Mouse (Mus musculus) brain, adult 2 months (tissue): ENCODE results near the gene C9.

ENCODE experiments used
- DNase-seq: peaks from one replicate; pipeline ENCODE4 v3.0.0; 2011; ENCODE audit warnings: low read depth, low spot score

Gene C9

DNA sequence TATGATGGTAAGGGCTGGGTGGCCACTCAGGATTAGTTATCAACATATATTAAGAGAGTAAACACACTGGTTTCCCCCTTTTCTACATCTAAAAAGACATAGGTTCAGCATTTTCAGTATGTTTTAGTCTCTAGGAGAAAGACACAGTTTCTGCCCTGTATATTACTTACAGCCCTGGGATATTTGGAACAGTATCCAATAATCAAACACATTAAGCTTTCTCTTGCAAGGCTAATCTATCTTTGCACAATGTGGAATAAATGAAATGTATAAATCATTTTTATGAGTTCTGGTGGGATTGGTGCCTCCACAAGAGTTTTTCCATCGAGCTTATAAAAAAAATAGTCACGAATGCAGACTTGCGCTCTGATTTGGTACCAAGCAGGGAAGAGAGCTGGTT, 24.3 kb downstream of the C9 start:
- no peak for DNase-seq

DNA sequence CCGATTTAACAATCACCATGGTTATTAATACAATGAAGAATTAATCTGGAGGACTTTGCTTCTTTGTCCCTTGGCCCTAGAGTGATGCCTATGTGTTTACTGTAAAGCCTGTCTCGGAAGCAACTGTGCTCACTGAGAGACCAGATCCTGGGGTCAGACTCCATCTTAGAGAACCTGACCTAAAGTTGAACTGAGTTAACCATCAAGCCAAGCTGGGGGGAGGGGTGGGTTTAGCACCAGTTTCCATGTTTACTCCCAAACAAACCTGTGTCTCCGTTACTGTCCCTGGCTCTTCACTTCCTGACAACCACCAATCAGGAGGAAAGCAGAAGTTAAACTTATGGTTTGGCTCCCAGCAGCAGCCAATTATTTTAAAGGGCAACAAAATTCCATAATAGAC, 38.4 kb downstream of the C9 start:
- DNase-seq = no peak

DNA sequence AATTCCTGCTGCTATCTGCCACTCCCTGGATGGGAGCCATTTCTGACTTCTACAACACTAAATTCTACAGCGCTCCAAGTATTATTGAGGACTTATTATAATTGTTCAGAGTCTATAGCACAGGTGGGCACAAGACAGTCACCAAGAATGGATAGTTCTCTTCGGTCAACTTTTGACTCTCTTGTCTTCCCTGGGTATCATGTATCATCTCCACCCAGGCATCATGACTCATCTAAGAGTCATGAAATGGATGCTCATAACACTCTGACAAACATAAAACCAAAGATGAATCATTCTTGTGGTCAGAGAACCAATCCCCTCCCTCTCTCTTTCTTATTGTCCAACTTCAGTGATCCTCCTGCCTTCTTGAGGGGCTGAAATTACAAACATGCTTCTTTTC, 47.3 kb downstream of the C9 start:
- DNase-seq = no peak

DNA sequence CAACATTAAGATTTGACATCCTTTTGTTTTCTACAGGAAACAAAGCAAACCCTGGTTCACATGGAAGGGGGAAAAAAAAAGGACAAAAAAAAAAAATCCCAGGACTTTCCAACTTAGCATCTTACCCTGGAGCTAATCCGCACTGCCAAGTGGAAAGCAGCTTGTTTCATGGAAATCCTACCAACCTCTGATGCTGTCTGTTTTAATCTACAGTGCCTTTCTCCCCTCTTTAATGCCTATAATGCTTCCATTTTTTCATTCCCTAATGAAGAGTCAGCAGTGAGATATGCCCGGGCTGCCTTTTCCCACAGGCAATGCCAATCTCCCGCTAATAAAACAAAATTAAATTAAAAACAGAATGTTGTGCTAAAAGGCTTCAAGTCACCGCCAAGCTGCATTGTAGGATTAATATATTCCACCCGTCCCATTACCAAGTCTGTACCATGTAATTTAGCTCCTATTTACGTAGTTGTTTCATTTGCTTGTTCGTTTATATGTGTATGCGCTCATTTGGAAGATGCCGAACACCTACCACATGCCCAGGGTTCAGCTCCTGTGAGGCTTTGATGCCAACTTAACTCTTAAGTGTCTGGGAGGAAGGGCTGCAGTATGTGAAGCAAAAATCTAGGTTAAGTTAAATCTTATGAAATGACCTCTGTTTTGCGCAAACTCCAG, 53.4 kb downstream of the C9 start:
- no peak for DNase-seq

DNA sequence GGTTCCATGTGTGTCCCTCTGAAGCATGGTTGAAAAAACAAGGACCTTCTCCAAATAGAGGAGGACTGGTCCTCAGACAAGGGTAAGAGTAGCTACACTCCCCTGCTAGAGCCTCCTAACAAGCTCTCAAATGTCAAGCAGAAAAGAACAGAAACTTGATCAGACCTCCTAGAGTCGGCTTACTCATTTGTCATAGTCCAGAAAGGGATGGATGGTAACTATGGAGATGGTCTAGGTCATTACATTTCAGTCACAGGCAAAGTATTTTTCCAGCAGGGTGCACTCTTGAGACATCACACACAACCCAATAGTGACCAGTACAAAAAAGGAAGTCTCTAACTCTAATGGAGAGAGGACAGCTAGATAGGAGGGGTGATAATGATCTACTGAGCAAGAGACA, 55.7 kb downstream of the C9 start:
- no peak for DNase-seq

DNA sequence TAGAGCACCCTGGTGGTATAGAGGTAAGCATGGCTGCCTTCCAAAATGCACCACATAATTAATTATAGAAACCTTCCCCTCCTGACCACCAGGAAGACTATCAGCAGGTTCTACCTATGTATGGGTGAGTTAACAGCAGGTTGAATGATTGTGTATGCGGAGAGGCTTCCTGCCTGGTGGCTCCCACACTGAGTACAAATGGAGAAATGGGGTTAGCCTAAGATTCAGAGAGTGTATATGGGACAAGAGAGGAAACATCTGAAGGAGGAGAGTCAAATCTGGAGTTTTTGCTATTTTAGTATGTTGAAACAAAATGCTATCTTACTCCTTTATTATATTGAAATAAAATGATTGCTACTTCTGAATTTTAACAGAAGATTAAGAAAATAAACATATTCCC, 72.4 kb downstream of the C9 start:
- DNase-seq = peak; percentile 27

DNA sequence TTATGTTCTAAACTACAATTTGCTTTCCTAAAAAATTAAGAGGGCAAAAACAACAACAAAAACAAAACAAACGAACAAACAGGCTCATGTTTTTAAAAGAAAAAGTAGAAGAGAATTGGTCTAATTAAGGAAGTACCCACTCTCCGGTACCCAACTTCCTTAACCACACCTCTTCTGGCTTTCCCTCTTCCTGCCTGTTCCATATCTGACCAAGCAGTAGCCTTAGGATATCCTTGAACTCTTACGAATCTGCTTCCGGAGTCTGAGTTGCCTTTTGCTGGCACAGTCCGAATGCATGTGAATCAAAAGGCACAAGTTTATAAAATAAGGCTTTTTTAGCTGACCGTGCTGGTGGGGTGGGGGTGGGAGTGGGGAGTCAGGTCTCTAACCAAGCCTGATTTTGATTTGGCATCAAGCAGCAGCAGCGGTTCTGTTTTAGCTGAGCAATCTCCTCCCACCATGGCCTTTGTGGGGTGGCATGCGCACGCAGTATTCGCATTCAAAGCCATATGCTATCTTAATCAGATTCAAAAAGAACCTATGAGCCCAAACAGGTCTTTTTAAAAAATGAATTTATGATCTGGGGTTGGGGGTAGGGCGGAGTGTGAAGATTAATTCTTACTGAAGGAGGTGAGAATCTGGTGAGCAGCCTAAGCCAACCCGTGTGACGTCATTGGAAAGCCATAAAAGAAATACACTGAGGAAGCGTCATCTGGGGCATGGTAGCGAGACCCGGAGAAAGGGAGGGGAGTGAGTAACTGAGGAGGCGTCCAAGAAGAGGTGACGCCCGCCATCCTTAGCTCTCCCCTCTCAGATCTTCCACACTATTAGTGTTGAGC, 74.5 kb downstream of the C9 start:
- no peak for DNase-seq

- DNase-seq = no peak
Observed at GRCm38 (mm10) chr15:6520505-6521155, 75.5 kb downstream of the C9 start.

DNA sequence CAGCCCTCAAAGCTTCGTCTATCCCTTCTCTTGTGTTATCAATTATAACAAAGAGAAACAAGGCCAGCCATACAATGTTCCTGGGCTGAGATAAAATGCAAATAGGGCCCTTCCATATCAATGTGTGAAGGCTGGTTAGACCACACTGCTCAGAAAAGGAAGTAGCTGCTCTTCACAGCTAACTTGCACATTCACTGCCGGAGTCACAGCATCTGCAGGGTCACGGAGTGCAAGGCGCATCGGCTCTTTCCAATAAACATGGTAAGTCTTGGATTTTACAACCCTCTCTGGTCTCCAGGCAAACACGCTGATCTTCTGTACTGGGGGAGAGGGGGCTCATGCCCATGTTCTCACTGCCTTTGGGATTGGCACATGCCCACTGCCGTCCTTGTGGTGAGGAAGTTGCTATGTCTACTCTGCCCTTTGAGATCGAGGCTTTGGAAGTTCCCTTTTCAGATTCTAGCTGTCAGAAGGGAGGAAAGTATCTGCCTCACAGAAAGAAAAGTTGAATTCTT, 77.6 kb downstream of the C9 start, which contains the start of gene Fyb:
Gene Fyb (plus strand): TSS at position 201 of the 515 bp plus-strand sequence.
- no peak for DNase-seq

GRCm38 (mm10) chr15:6524801-6525200, 79.7 kb downstream of the C9 start:
- no peak for DNase-seq

GRCm38 (mm10) chr15:6525386-6525785, 80.3 kb downstream of the C9 start:
- no peak for DNase-seq

GRCm38 (mm10) chr15:6533858-6534343, 88.8 kb downstream of the C9 start:
- no peak for DNase-seq

GRCm38 (mm10) chr15:6534592-6534991, 89.5 kb downstream of the C9 start:
- DNase-seq = no peak

- DNase-seq = peak; percentile 49
Observed at GRCm38 (mm10) chr15:6539639-6540338, 94.7 kb downstream of the C9 start.
